Mouse (Mus musculus): ENCODE measurements around the gene Map2k7.

GRCm38 (mm10) chr8:4275275-4276110 lies 37.0 kb downstream of the Map2k7 start, which contains the start of gene Timm44:
- TF ChIP-seq CTCF (IDR thresholded peaks at IDR 0.05; ENCODE audit: control insufficient read depth, insufficient read depth, insufficient read length) (no peak), USF1 (IDR thresholded peaks at IDR 0.05; ENCODE audit: low read depth) (peak; percentile 77), MYOG (IDR thresholded peaks at IDR 0.05; ENCODE audit: control insufficient read depth, extremely low read depth, insufficient read length) (no peak), MAX (IDR thresholded peaks at IDR 0.05) (no peak), CEBPB (IDR thresholded peaks at IDR 0.05; ENCODE audit: low read depth) (no peak), MYOD1 (IDR thresholded peaks at IDR 0.05; ENCODE audit: control insufficient read depth, insufficient read length, low read depth) (no peak), FOSL1 (IDR thresholded peaks at IDR 0.05; ENCODE audit: insufficient read depth, low read length, poor library complexity, severe bottlenecking) (no peak)
